Mouse (Mus musculus): ENCODE results near the gene Slc25a34.

DNA sequence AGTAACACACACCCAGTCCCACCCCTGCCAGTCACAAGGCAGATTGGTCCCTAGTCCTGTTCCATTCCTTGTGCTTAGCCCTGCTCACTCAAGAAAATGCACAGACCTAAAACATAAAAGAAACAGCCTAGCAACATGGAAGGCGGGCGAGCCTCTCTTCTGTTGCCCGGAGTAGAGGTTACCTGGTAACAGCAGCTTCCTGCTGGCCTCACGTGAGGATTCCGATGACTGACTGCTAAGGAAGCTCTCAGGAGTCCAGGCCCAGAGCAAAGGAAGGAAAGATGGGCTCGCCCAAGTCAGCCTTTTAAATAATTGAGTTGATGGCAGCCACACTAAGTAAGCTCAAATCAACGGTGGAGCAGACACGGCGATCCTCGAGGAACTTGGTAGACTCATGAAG, 28.3 kb upstream of the Slc25a34 start:
- TF ChIP-seq CTCF (conservative IDR thresholded peaks at IDR 0.05; ENCODE audit: low read length), result no peak
- no peak for TF ChIP-seq POU5F1 (IDR thresholded peaks at IDR 0.05; ENCODE audit: borderline replicate concordance, low read length)

Measured in E14TG2a.4 (cell line).